Mouse (Mus musculus) brain, adult 2 months (tissue): ENCODE measurements around the gene Gm42372.
A peak's percentile ranks its signal among the peaks of the same experiment; 100 is the strongest.
"Not testable (repeated sequence)": the region's sequence is repeated elsewhere in the genome, so short reads cannot be mapped to it uniquely, and the experiment has no call there.

Experiments
- DNase-seq: peaks from one replicate; pipeline ENCODE4 v3.0.0; 2011; ENCODE audit warnings: low read depth, low spot score

Gene Gm42372

GRCm38 (mm10) chr7:16982859-16983568 is at the start of gene Gm42372:
Gene Gm42372 (plus strand): TSS chr7:16983086.
- peak; percentile 98 for DNase-seq

- DNase-seq, result no peak
Measured at GRCm38 (mm10) chr7:16937312-16937711, 45.6 kb upstream of the Gm42372 start.

GRCm38 (mm10) chr7:16938117-16938791 is 44.6 kb upstream of the Gm42372 start:
- DNase-seq, result peak; percentile 94

- peak; percentile 96 for DNase-seq
Measured at GRCm38 (mm10) chr7:16940292-16940691, 42.6 kb upstream of the Gm42372 start.

GRCm38 (mm10) chr7:16942861-16943260 is 40.0 kb upstream of the Gm42372 start:
- DNase-seq, result peak; percentile 62

GRCm38 (mm10) chr7:16944061-16944807 is 38.7 kb upstream of the Gm42372 start, which contains the start of gene Pnmal2:
Gene Pnmal2 (plus strand): TSS chr7:16944682.
- DNase-seq, result peak; percentile 96

- peak; percentile 60 for DNase-seq
Measured at GRCm38 (mm10) chr7:16944808-16945315, 38.0 kb upstream of the Gm42372 start.

- peak; percentile 70 for DNase-seq
Measured at GRCm38 (mm10) chr7:16945419-16945818, 37.5 kb upstream of the Gm42372 start.

GRCm38 (mm10) chr7:16946441-16947348 is 36.2 kb upstream of the Gm42372 start:
- DNase-seq, result peak; percentile 79

GRCm38 (mm10) chr7:16947349-16947895 is 35.5 kb upstream of the Gm42372 start:
- DNase-seq, result peak; percentile 66

- peak; percentile 53 for DNase-seq
Measured at GRCm38 (mm10) chr7:16947959-16948361, 34.9 kb upstream of the Gm42372 start.

- DNase-seq, result peak; percentile 65
Measured at GRCm38 (mm10) chr7:16948923-16949458, 33.9 kb upstream of the Gm42372 start.

GRCm38 (mm10) chr7:16949908-16950841 is 32.7 kb upstream of the Gm42372 start:
- DNase-seq, result peak; percentile 94

GRCm38 (mm10) chr7:16950861-16951635 is 31.8 kb upstream of the Gm42372 start:
- peak; percentile 94 for DNase-seq

GRCm38 (mm10) chr7:16953776-16954175 is 29.1 kb upstream of the Gm42372 start:
- DNase-seq, result not testable (repeated sequence)

- DNase-seq, result no peak
Measured at GRCm38 (mm10) chr7:16955712-16956111, 27.2 kb upstream of the Gm42372 start.

GRCm38 (mm10) chr7:16956410-16957265 is 26.2 kb upstream of the Gm42372 start:
- peak; percentile 94 for DNase-seq
